Mouse (Mus musculus): ENCODE data around the gene Vmn1r57.
"Not testable (repeated sequence)": the region's sequence is repeated elsewhere in the genome, so short reads cannot be mapped to it uniquely, and the experiment has no call there.

- TF ChIP-seq CTCF, POLR2A (IDR thresholded peaks at IDR 0.05; ENCODE audit: insufficient read depth, low read depth, low read length): not testable (repeated sequence)
These were observed at the start of gene Vmn1r57 for GRCm38 (mm10) chr7:5218193-5218592.
